ENCODE assay signal across 10 mouse cellular contexts in genomic region chr13:40784202-40784771, GRCm38 (mm10). TPM values are rescaled to one million over a fixed set of nuclear protein-coding genes. Genes with fewer than 3 reads are reported as not detected.
DNase-seq lines count a peak whose midpoint lies in the region; ATAC-seq lines count a peak whose summit lies in the region.
"Had no signal": no experiment of that assay in that cellular context is flagged by ENCODE, and none has a peak within 500 bp of the region (broad histone marks: within the 10 kb centered on the region; RNA-seq: fewer than 3 reads in every experiment).

No protein-coding gene starts in this region.

- H3K36me3 ChIP-seq in midbrain, embryonic 15.5 days (replicated peaks) = no peaks in the 10 kb centered on the region
- H3K36me3 ChIP-seq: lung, embryonic 15.5 days had no signal

- 50% methylated on average over 8 of the region's 8 CpGs for WGBS in midbrain, embryonic 15.5 days

- H3K9me3 ChIP-seq in midbrain, embryonic 15.5 days = no peaks in the 10 kb centered on the region
- H3K9me3 ChIP-seq: lung, embryonic 15.5 days had no signal

- H3K4me2 ChIP-seq in midbrain, embryonic 15.5 days = no peak overlapping the region; the same call in 1 of the 2 replicates
- H3K4me2 ChIP-seq: lung, embryonic 15.5 days had no signal

- 0 out of 2 replicates have a peak, but pooled peaks have one; percentile 27 for ATAC-seq in midbrain, embryonic 15.5 days (replicated peaks)
- ATAC-seq in activated CD4-positive, CD25-positive, alpha-beta regulatory T cell, adult 4 months = no peak
- no peak for ATAC-seq in erythroid progenitor cell, adult 5-6 weeks (replicated peaks; ENCODE audit: low FRiP score, poor library complexity, severe bottlenecking)

- no peak overlapping the region for H3K4me3 ChIP-seq in midbrain, embryonic 15.5 days
- H3K4me3 ChIP-seq: erythroblast, embryonic 14.5 days; lung, embryonic 15.5 days had no signal

- no peak overlapping the region for H3K27ac ChIP-seq in midbrain, embryonic 15.5 days
- H3K27ac ChIP-seq: lung, embryonic 15.5 days had no signal

- H3K27me3 ChIP-seq in midbrain, embryonic 15.5 days (replicated peaks) = no peaks in the 10 kb centered on the region
- H3K27me3 ChIP-seq: lung, embryonic 15.5 days had no signal

- peak; percentile 63 for DNase-seq in heart, adult 11 months
- no peak for DNase-seq in heart, adult 9 months (ENCODE audit: low spot score in 2 of 2)
- DNase-seq in ovary, postnatal 14 days (ENCODE audit: low spot score) = peak; percentile 9
- DNase-seq in ovary, postnatal 10 days (ENCODE audit: low spot score) = no peak
- DNase-seq in embryo, embryonic 10 days (ENCODE audit: low spot score) = peak; percentile 67

- no peaks in the 10 kb centered on the region for H3K4me1 ChIP-seq in midbrain, embryonic 15.5 days
- H3K4me1 ChIP-seq: lung, embryonic 15.5 days had no signal

- no peak overlapping the region for H3K9ac ChIP-seq in midbrain, embryonic 15.5 days
- H3K9ac ChIP-seq: lung, embryonic 15.5 days had no signal

RNA-seq across cellular contexts. Expression of gene Tfap2a, which starts 46.1 kb away (rescaled TPM):
- 4.1 and 5.5 TPM in 2 replicates for polyA plus RNA-seq in midbrain, embryonic 15.5 days (2015; fragmentation: Nextera tagmentation; extraction: Ambion mirVana)
- not detected for polyA plus RNA-seq in activated CD4-positive, CD25-positive, alpha-beta regulatory T cell, adult 4 months (2017; shearing (Covaris generic))
- total RNA-seq in erythroid progenitor cell, adult 5-6 weeks (2015; ENCODE audit: low replicate concordance) = not detected in 2 replicates
- not detected in 2 replicates for total RNA-seq in erythroid progenitor cell, adult 5-6 weeks (2017; ENCODE audit: low replicate concordance)
- polyA plus RNA-seq: erythroblast, embryonic 14.5 days had no signal

Comparison
In these comparisons a context has a peak if more than half of its experiments do, and no peak if none do; other contexts are left out.
1. DNase-seq: peak in heart, adult 11 months (single experiment), ovary, postnatal 14 days (single experiment) and embryo, embryonic 10 days (single experiment); none in heart, adult 9 months (0 of 2) and ovary, postnatal 10 days (single experiment).